Mouse (Mus musculus) lung, adult 2 months (tissue): Measurements from ENCODE around the gene Emc9.

Source experiments
- CTCF ChIP-seq: fragments of 200-500 bp; IDR thresholded peaks from 2 replicates; pipeline ENCODE4 v1.5.1; 2011; ENCODE audit warnings: mild to moderate bottlenecking, low read length, control low read depth; ENCODE audit not compliant: insufficient read depth
- POLR2A ChIP-seq: fragments of 200-500 bp; IDR thresholded peaks from 2 replicates; pipeline ENCODE4 v1.6.1; 2011; ENCODE audit warnings: low read depth, mild to moderate bottlenecking, control low read depth, low read length, borderline replicate concordance; ENCODE audit errors: extremely low read depth

- TF ChIP-seq POLR2A: no peak
- no peak for TF ChIP-seq CTCF
These were observed 1.0 kb upstream of the Emc9 start for GRCm38 (mm10) chr14:55586149-55586548.
